Mouse (Mus musculus) C2C12 (cell line): Measurements from ENCODE around the gene Ell. TPM values are rescaled to one million over a fixed set of nuclear protein-coding genes. Genes with fewer than 3 reads are reported as not detected.

Experiments used
- H3K27me3 ChIP-seq: one replicate; pipeline ENCODE4 v1.6.1; 2011; ENCODE audit not compliant: control insufficient read depth, insufficient read depth, insufficient read length
- H3K36me3 ChIP-seq: one replicate; pipeline ENCODE4 v1.6.1; 2011; ENCODE audit not compliant: control insufficient read depth, insufficient read depth
- H3K4me3 ChIP-seq: one replicate; pipeline ENCODE4 v1.5.1; 2011; ENCODE audit warnings: mild to moderate bottlenecking, control low read depth; ENCODE audit not compliant: poor library complexity, insufficient read depth, severe bottlenecking
- H3K79me2 ChIP-seq: one replicate; pipeline ENCODE4 v1.6.1; 2011; ENCODE audit not compliant: control insufficient read depth, insufficient read depth
- H3K79me3 ChIP-seq: one replicate; pipeline ENCODE4 v1.6.1; 2011; ENCODE audit warnings: low read depth, control low read depth
- H3ac ChIP-seq: one replicate; pipeline ENCODE3; 2011; ENCODE audit warnings: low read depth; ENCODE audit not compliant: control insufficient read depth, insufficient read length
- CEBPB ChIP-seq: IDR thresholded peaks from one replicate; pipeline ENCODE4 v1.6.1; 2011; ENCODE audit warnings: low read depth, mild to moderate bottlenecking, control low read depth, moderate library complexity
- CTCF ChIP-seq: IDR thresholded peaks from one replicate; pipeline ENCODE4 v1.5.1; 2011; ENCODE audit not compliant: control insufficient read depth, insufficient read depth, insufficient read length
- FOSL1 ChIP-seq: IDR thresholded peaks from one replicate; pipeline ENCODE4 v1.8.0; 2011; ENCODE audit warnings: mild to moderate bottlenecking, low read length; ENCODE audit not compliant: poor library complexity, insufficient read depth, severe bottlenecking
- MAX ChIP-seq: IDR thresholded peaks from one replicate; pipeline ENCODE4 v1.6.1; 2011; ENCODE audit warnings: mild to moderate bottlenecking, control low read depth
- MYOD1 ChIP-seq: IDR thresholded peaks from one replicate; pipeline ENCODE4 v1.6.1; 2011; ENCODE audit warnings: low read depth; ENCODE audit not compliant: control insufficient read depth, insufficient read length
- MYOG ChIP-seq: IDR thresholded peaks from one replicate; pipeline ENCODE4 v1.6.1; 2011; ENCODE audit not compliant: control insufficient read depth, insufficient read length; ENCODE audit errors: extremely low read depth
- USF1 ChIP-seq: IDR thresholded peaks from one replicate; pipeline ENCODE4 v1.6.1; 2011; ENCODE audit warnings: low read depth, mild to moderate bottlenecking, control low read depth, moderate library complexity
- polyA plus RNA-seq: library from polyadenylated mRNA; unstranded; fragments of >200 nt; fragmentation: generic; extraction: Trizol; gene quantifications from one replicate; pipeline ENCODE4 v1.2.1, GENCODE M21; 2012; ENCODE audit warnings: missing spikeins

Gene Ell
- polyA plus RNA-seq, 1 experiment: 12.3 TPM

DNA sequence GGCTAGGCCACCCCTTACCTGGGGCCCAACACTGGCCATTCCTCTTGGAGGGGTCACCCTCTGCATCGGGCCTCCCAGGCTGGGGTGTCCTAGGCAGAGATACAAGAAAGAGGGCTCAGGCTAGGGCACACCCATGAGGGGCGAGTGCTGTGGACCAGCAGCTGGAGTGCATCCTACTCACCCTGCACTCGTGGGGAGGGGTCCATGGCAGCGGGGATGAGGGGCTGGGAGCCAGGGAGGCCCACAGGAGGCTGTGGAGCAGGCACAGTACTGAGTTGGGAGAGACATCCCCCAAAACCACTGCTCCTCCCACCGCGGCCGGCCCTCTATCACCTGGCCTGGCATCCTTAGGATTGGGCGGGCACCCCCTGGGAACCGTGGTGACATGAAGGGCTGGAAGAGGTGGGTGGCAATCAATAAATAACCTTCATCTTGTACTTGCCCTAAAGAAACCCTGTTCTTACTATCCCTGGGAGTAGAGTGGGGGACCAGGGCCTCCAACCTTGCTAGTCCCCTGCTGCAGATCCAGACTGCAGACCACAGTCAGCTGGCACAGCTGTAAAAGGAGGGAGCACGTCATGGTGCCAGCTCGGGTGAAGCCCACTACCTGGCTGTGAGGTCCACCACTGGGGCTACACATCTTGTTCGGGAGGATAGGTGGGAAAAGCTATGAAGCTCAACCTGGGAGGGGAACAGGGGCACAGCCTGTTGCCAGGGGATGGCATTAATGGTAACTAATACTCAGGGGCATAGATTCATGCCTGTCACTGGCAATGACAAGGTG is 60.4 kb downstream of the Ell start:
- peaks cover 9% of the 10 kb centered on the region for H3K79me2 ChIP-seq
- H3K4me3 ChIP-seq: no peak overlapping the region
- no peaks in the 10 kb centered on the region for H3K27me3 ChIP-seq
- H3K36me3 ChIP-seq: peaks cover 46% of the 10 kb centered on the region
- TF ChIP-seq CTCF: no peak
- TF ChIP-seq USF1: no peak
- TF ChIP-seq FOSL1: no peak
- TF ChIP-seq MYOD1: no peak
- H3ac ChIP-seq: no peak overlapping the region
- peaks cover 5% of the 10 kb centered on the region for H3K79me3 ChIP-seq

DNA sequence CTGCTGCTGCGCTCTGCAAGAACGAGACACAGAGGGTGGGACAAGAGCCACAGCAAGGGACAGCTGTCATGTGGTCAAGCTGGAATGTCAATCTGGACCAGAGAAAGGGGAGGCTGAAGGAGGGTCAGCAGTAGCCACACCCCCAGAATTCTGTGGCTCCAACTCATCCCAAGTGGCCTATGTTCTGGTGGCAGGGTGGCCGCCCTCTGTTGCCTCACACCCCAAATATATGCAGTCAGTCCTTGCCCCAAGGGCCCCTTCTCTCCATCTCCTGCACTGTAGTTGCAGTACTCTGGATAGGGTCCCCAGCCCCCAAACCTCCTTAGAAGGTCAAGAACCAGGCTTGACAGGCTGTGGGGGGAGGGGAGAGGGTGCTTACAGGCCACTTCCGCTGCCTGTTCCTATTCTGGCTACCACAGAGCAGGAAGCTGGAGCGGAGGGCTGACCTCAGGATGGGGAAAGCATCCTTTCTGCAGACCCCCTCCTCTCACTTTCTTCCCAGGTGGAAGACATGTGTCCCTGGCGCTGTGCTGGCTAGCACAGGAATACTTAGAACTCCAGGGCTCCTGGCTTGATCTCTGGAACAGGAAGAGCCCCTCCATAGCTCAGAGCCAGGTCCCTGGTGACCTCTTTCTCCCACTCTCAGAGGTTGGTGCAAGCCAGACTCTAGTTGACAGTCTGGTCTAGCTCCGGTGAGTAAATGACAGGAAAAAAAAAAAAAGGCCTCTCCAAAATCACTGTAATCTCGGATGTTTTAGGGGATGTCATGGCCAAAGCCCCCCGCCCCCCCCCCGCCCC is 61.4 kb downstream of the Ell start:
- no peak overlapping the region for H3K4me3 ChIP-seq
- H3K36me3 ChIP-seq: peaks cover 39% of the 10 kb centered on the region
- no peaks in the 10 kb centered on the region for H3K27me3 ChIP-seq
- H3K79me3 ChIP-seq: peaks cover 5% of the 10 kb centered on the region
- H3K79me2 ChIP-seq: peaks cover 19% of the 10 kb centered on the region
- TF ChIP-seq CTCF (no peak), CEBPB (no peak), MYOG (no peak), MAX (no peak), USF1 (no peak), MYOD1 (no peak), FOSL1 (no peak)
- H3ac ChIP-seq: no peak overlapping the region

GRCm38 (mm10) chr8:70601271-70601649 is 62.0 kb downstream of the Ell start:
- Histone ChIP-seq H3K4me3 (no peak overlapping the region), H3K27me3 (no peaks in the 10 kb centered on the region), H3ac (no peak overlapping the region), H3K36me3 (peaks cover 34% of the 10 kb centered on the region), H3K79me3 (peaks cover 8% of the 10 kb centered on the region), H3K79me2 (peaks cover 24% of the 10 kb centered on the region)
- no peak for TF ChIP-seq CEBPB
- TF ChIP-seq USF1: no peak
- TF ChIP-seq MYOD1: no peak
- no peak for TF ChIP-seq MYOG
- no peak for TF ChIP-seq FOSL1
- TF ChIP-seq MAX: no peak
- no peak for TF ChIP-seq CTCF

- Histone ChIP-seq H3K4me3 (no peak overlapping the region), H3K27me3 (no peaks in the 10 kb centered on the region), H3ac (no peak overlapping the region), H3K79me3 (peaks cover 15% of the 10 kb centered on the region), H3K36me3 (peaks cover 24% of the 10 kb centered on the region), H3K79me2 (peaks cover 35% of the 10 kb centered on the region)
- TF ChIP-seq MYOG: no peak
- no peak for TF ChIP-seq FOSL1
- no peak for TF ChIP-seq CEBPB
- TF ChIP-seq USF1: no peak
- no peak for TF ChIP-seq CTCF
- TF ChIP-seq MYOD1: no peak
- no peak for TF ChIP-seq MAX
These were observed 63.0 kb downstream of the Ell start for GRCm38 (mm10) chr8:70602139-70602811.

DNA sequence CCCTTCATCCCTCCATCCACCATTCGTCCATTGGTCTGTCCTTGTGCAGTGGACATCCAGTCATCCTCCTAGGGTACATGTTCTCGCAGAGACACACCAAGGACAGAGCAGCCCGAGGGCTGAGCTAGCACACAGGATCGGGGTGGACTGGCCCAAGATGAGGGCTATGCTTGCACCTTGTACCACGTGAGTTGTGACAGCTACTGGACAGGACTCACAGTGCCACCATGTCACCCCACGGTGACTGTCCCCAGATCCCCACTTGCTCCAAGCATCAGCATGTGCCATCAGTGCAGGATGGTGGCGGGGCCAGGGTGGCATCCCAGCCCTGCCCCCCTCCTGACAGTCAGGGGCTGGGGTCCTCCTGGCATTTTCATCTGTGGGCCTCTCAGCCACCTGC is 65.3 kb downstream of the Ell start:
- Histone ChIP-seq H3K79me2 (peaks cover 44% of the 10 kb centered on the region), H3K36me3 (peaks cover 10% of the 10 kb centered on the region), H3ac (no peak overlapping the region), H3K4me3 (no peak overlapping the region), H3K27me3 (no peaks in the 10 kb centered on the region), H3K79me3 (peaks cover 21% of the 10 kb centered on the region)
- TF ChIP-seq MYOD1 (no peak), USF1 (no peak), FOSL1 (no peak), CEBPB (no peak), MAX (no peak), CTCF (no peak), MYOG (no peak)
